Mouse (Mus musculus): ENCODE data around the gene Cklf. TPM values are rescaled to one million over a fixed set of nuclear protein-coding genes. Genes with fewer than 3 reads are reported as not detected.
"Not testable (repeated sequence)": the region's sequence is repeated elsewhere in the genome, so short reads cannot be mapped to it uniquely, and the experiment has no call there.

Cklf gene
- polyA plus RNA-seq, 2 experiments from 2014 or later = 92.7 to 102 TPM

DNA sequence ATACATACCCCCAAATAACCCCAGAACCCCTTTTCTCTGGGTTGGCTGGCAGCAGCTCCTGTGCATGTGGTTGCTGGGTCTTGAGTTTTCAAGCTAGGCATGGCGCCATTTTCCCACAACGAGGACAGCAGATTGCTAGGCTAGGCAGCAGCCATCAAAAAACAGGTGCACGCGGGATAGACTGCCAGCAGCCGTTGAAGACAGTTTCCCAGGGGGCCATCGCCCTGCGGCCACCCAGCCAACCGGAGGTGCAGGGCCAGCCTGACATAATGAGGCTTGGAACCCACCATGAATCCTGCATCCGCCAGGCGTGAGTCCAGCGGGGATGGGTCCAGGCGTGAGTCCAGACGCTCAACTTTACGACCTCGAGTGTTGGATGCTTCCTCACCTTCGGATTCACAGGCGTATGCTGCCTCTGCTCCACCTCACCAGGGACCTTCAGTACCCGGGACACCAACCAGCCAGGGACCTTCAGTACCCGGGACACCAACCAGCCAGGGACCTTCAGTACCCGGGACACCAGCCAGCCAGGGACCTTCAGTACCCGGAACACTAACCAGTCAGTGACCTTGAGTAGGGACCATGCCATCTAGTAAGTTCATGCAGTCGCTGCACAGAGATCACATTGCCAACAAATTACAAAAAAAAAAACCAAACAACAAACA lies 13.7 kb downstream of the Cklf start:
- not testable (repeated sequence) for ATAC-seq

- no peak for ATAC-seq
Observed at GRCm38 (mm10) chr8:104268368-104268767, 17.7 kb downstream of the Cklf start.

DNA sequence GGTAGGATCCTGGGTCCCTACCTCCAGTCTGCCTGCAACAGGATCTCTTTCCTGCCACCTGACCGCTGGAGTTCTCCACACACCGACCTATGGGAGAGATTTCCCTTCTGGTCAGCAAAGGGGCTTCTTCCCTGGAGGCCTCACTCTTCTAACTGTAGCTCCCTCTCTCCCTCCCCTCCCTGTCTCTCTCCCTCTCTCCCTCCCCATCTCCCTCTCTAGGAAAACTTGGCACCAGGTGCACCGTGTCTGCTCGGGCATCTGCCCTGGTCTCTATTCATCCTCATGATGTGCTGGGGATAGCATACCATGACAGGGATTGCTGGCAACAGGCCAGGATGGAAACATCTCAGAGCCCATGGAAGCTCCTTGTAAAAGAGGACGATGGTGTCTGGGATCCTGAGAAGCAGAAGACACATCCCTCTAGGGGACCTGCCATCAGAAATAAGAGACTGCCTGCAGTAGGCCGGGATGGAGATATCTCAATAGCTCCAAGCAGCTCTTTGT lies 18.3 kb downstream of the Cklf start:
- ATAC-seq = no peak

DNA sequence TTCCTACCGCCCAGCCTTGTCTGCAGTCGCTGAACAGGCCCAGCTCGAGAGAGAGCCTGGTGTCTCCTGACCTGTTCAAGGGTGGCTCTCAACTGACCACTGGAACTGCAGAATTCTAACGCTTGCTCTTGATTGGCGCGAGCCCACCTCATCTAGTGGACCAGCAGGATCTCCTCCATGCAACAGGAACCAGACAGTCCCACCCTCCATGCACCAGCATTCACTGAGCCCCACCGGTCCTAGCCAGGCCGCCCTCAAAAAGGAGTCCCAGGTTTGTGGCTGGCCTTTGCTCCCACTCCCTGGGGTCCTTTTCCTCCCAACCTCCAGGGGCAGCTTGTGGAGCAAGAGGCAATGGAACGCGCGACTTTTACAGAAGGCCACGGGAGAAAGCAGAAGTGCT lies 42.4 kb downstream of the Cklf start, which contains the start of gene Cmtm2a:
Gene Cmtm2a, minus strand, starts transcription at position 101 of the 400 bp plus-strand sequence.
- not testable (repeated sequence) for ATAC-seq

DNA sequence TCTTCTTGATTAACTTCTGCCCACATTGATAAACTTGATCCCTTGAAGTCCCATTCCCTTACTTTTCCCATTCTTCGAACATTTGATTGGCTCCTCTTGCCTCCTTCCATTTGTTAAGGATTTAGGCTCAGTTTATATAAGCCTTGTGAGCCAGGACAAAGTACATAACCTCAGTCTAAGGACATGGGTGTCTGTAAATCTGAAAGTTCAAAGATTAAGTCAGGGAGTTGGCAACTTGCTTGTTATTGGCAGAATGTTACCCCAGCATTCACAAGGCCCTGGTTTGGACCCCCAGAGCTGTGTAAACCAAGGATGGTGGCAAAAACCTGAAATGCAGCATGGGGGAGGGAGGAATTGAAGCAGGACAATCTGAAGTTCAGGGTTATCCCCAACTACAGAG lies 43.7 kb downstream of the Cklf start:
- no peak for ATAC-seq

GRCm38 (mm10) chr8:104301577-104301976 lies 50.9 kb downstream of the Cklf start:
- not testable (repeated sequence) for ATAC-seq

DNA sequence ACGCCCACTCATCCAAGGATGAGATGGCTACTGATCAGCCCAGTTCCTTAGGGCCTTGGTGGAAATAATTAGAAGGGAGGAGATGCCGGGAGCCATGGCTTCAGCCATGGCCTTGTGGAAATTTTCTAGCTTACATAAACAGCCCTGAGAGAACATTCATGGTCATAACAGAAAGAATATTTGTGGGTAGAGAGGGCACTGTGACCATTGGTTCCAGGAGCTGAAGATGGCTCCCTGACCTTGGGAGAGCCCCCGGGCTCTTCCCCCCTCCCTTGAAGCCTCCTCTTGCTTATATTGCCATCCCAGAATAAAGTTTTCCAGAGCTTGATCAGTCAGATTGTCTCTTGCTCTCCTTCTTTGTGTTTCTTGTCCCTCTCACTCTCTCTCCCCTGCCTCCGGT lies 51.9 kb downstream of the Cklf start:
- ATAC-seq = not testable (repeated sequence)

GRCm38 (mm10) chr8:104304962-104305361 lies 54.3 kb downstream of the Cklf start:
- ATAC-seq = no peak

GRCm38 (mm10) chr8:104308341-104308740 lies 57.7 kb downstream of the Cklf start:
- not testable (repeated sequence) for ATAC-seq

DNA sequence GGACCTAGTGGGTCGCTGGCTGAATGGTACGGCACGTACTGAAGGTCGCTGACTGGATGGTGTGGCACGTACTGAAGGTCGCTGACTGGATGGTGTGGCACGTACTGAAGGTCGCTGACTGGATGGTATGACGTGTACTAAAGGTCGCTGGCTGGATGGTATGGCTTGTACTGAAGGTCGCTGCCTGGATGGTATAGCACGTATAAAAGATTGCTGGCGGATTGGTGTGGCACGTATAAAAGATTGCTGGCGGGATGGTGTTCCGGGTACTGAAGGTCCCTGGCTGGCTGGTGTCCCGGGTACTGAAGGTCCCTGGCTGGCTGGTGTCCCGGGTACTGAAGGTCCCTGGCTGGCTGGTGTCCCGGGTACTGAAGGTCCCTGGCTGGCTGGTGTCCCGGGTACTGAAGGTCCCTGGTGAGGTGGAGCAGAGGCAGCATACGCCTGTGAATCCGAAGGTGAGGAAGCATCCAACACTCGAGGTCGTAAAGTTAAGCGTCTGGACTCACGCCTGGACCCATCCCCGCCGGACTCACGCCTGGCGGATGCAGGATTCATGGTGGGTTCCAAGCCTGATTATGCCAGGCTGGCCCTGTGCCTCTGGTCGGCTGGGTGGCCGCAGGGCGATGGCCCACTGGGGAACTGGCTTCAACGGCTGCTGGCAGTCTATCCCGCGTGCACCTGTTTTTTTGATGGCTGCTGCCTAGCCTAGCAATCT lies 58.9 kb downstream of the Cklf start, which contains the start of the genes Gm45711 and Cmtm1:
Gene Gm45711, minus strand, starts transcription at position 641 of the 715 bp plus-strand sequence.
Gene Cmtm1, minus strand, starts transcription at position 705 of the 715 bp plus-strand sequence.
- ATAC-seq = not testable (repeated sequence)

- ATAC-seq = not testable (repeated sequence)
Observed at GRCm38 (mm10) chr8:104312023-104312422, 61.4 kb downstream of the Cklf start.

GRCm38 (mm10) chr8:104313311-104313710 lies 62.6 kb downstream of the Cklf start:
- no peak for ATAC-seq

Other genes starting within 250 kb of the Cklf start
- gene Cdh5, start 149.2 kb upstream of the Cklf start, polyA plus RNA-seq (2017; shearing (Covaris generic)) = under 1 TPM in 1 of 2 experiments, not detected in 1; 0.11 TPM
- gene Bean1, start 80.4 kb upstream of the Cklf start, polyA plus RNA-seq (2017; shearing (Covaris generic)) = not detected
- gene Tk2, start 2.3 kb upstream of the Cklf start, polyA plus RNA-seq (2017; shearing (Covaris generic)) = 10 to 100 TPM; 39.5 to 41.6 TPM
- not detected for gene Cmtm2a, start 42.3 kb downstream of the Cklf start, polyA plus RNA-seq (2017; shearing (Covaris generic))
- gene Gm45711, start 59.2 kb downstream of the Cklf start, polyA plus RNA-seq (2017; shearing (Covaris generic)) = not detected
- gene Cmtm1, start 59.3 kb downstream of the Cklf start, polyA plus RNA-seq (2017; shearing (Covaris generic)) = not detected
- not detected for gene Gm11020, start 70.7 kb downstream of the Cklf start, polyA plus RNA-seq (2017; shearing (Covaris generic))
- not detected for gene Cmtm2b, start 71.4 kb downstream of the Cklf start, polyA plus RNA-seq (2017; shearing (Covaris generic))
- 10 to 100 TPM; 17.1 to 22.7 TPM for gene Cmtm3, start 88.5 kb downstream of the Cklf start, polyA plus RNA-seq (2017; shearing (Covaris generic))
- under 1 TPM; 0.40 TPM for gene Cmtm4, start 144.9 kb downstream of the Cklf start, polyA plus RNA-seq (2017; shearing (Covaris generic))
- 10 to 100 TPM; 18.7 to 26.7 TPM for gene Dync1li2, start 192.2 kb downstream of the Cklf start, polyA plus RNA-seq (2017; shearing (Covaris generic))

All from activated CD4-positive, CD25-positive, alpha-beta regulatory T cell, adult 4 months (primary cell).